7 mouse cellular contexts compared by ENCODE assay signal in genomic region chr11:49793619-49794341, GRCm38 (mm10). TPM values are rescaled to one million over a fixed set of nuclear protein-coding genes. Genes with fewer than 3 reads are reported as not detected.
DNase-seq lines count a peak whose midpoint lies in the region; ATAC-seq and TF ChIP-seq lines count a peak whose summit lies in the region.

Gene Gfpt2, plus strand, starts transcription at chr11:49794178.

- no peaks in the 10 kb centered on the region for H3K36me3 ChIP-seq in embryonic facial prominence, embryonic 15.5 days
- no peaks in the 10 kb centered on the region for H3K36me3 ChIP-seq in kidney, adult 2 months (ENCODE audit: control insufficient read depth, insufficient read depth, low read length)
- no peaks in the 10 kb centered on the region for H3K36me3 ChIP-seq in limb, embryonic 11.5 days (ENCODE audit: control insufficient read depth, insufficient read depth, low read length)
- no peaks in the 10 kb centered on the region for H3K36me3 ChIP-seq in midbrain, embryonic 13.5 days
- H3K36me3 ChIP-seq in stomach, embryonic 15.5 days = no peaks in the 10 kb centered on the region

- H3K27me3 ChIP-seq in embryonic facial prominence, embryonic 15.5 days = no peaks in the 10 kb centered on the region
- H3K27me3 ChIP-seq in kidney, adult 2 months (replicated peaks; ENCODE audit: control insufficient read depth, insufficient read depth, low read length) = no peaks in the 10 kb centered on the region
- H3K27me3 ChIP-seq in limb, embryonic 11.5 days (ENCODE audit: control insufficient read depth, insufficient read depth, low read length) = no peaks in the 10 kb centered on the region
- peaks cover 23% of the 10 kb centered on the region for H3K27me3 ChIP-seq in midbrain, embryonic 13.5 days
- H3K27me3 ChIP-seq in stomach, embryonic 15.5 days (replicated peaks) = no peaks in the 10 kb centered on the region

- H3K9ac ChIP-seq in embryonic facial prominence, embryonic 15.5 days = peak within 1 kb of the TSS; percentile 57
- peak within 1 kb of the TSS; percentile 67 for H3K9ac ChIP-seq in limb, embryonic 11.5 days (ENCODE audit: low read length)
- H3K9ac ChIP-seq in midbrain, embryonic 13.5 days (replicated peaks) = peak within 1 kb of the TSS; percentile 68
- peak within 1 kb of the TSS; percentile 19; the same call in 1 of the 2 replicates for H3K9ac ChIP-seq in stomach, embryonic 15.5 days

- peak; percentile 96 for ATAC-seq in embryonic facial prominence, embryonic 15.5 days (ENCODE audit: insufficient number of reproducible peaks, low FRiP score, low TSS enrichment, low read depth)
- ATAC-seq in limb, embryonic 11.5 days (ENCODE audit: insufficient number of reproducible peaks, low FRiP score, low TSS enrichment, low read depth) = peak; percentile 97
- ATAC-seq in midbrain, embryonic 13.5 days = peak; percentile 98
- ATAC-seq in stomach, embryonic 15.5 days (ENCODE audit: insufficient read depth, low FRiP score, low read depth) = peak; percentile 93

- peak within 1 kb of the TSS; percentile 78 for H3K27ac ChIP-seq in embryonic facial prominence, embryonic 15.5 days (replicated peaks)
- H3K27ac ChIP-seq in kidney, adult 2 months (ENCODE audit: insufficient read depth, low read depth, low read length) = no peak within 1 kb of the TSS
- peak within 1 kb of the TSS; percentile 66 for H3K27ac ChIP-seq in limb, embryonic 11.5 days (replicated peaks; ENCODE audit: low read depth, low read length)
- no peak within 1 kb of the TSS for H3K27ac ChIP-seq in midbrain, embryonic 13.5 days
- no peak within 1 kb of the TSS for H3K27ac ChIP-seq in stomach, embryonic 15.5 days

- no peak for TF ChIP-seq CTCF in brain, embryonic 14.5 days (IDR thresholded peaks at IDR 0.05; ENCODE audit: borderline replicate concordance, extremely low read depth, insufficient read depth, insufficient read length)
- TF ChIP-seq CTCF in kidney, adult 2 months (conservative IDR thresholded peaks at IDR 0.05; ENCODE audit: insufficient read depth, insufficient read length, low read depth, low read length) = no peak

- WGBS in embryonic facial prominence, embryonic 15.5 days = 1% methylated on average over 25 of the region's 25 CpGs
- WGBS in kidney, adult 2 months = 2% methylated on average over 25 of the region's 25 CpGs
- under 1% methylated on average over 25 of the region's 25 CpGs for WGBS in limb, embryonic 11.5 days
- 1% methylated on average over 25 of the region's 25 CpGs for WGBS in midbrain, embryonic 13.5 days
- under 1% methylated on average over 25 of the region's 25 CpGs for WGBS in stomach, embryonic 15.5 days

- no peaks in the 10 kb centered on the region for H3K9me3 ChIP-seq in embryonic facial prominence, embryonic 15.5 days (replicated peaks)
- H3K9me3 ChIP-seq in limb, embryonic 11.5 days (ENCODE audit: control insufficient read depth, low read length) = no peaks in the 10 kb centered on the region
- H3K9me3 ChIP-seq in midbrain, embryonic 13.5 days = no peaks in the 10 kb centered on the region
- no peaks in the 10 kb centered on the region for H3K9me3 ChIP-seq in stomach, embryonic 15.5 days

- peak; percentile 78; the same call in 1 of the 2 replicates for TF ChIP-seq POLR2A in brain, embryonic 14.5 days (IDR thresholded peaks at IDR 0.05; ENCODE audit: borderline replicate concordance, extremely low read depth, insufficient read depth, insufficient read length, poor library complexity, severe bottlenecking)
- no peak for TF ChIP-seq POLR2A in kidney, adult 2 months (IDR thresholded peaks at IDR 0.05; ENCODE audit: low read depth, low read length)

- H3K4me2 ChIP-seq in embryonic facial prominence, embryonic 15.5 days (replicated peaks) = peak within 1 kb of the TSS; percentile 94
- peak within 1 kb of the TSS; percentile 84 for H3K4me2 ChIP-seq in limb, embryonic 11.5 days (ENCODE audit: low read depth, severe bottlenecking)
- peak within 1 kb of the TSS; percentile 93 for H3K4me2 ChIP-seq in midbrain, embryonic 13.5 days (replicated peaks)
- H3K4me2 ChIP-seq in stomach, embryonic 15.5 days = peak within 1 kb of the TSS; percentile 81

- peak within 1 kb of the TSS; percentile 61 for H3K4me3 ChIP-seq in embryonic facial prominence, embryonic 15.5 days (replicated peaks)
- H3K4me3 ChIP-seq in kidney, adult 2 months (ENCODE audit: insufficient read depth, low read depth, low read length) = peak within 1 kb of the TSS; percentile 43
- peak within 1 kb of the TSS; percentile 66 for H3K4me3 ChIP-seq in limb, embryonic 11.5 days (ENCODE audit: low read depth, low read length)
- peak within 1 kb of the TSS; percentile 59 for H3K4me3 ChIP-seq in midbrain, embryonic 13.5 days (replicated peaks)
- H3K4me3 ChIP-seq in stomach, embryonic 15.5 days (replicated peaks) = peak within 1 kb of the TSS; percentile 49

- peak; percentile 95 for DNase-seq in brain, embryonic 14.5 days (ENCODE audit: low read depth)
- peak; percentile 78 for DNase-seq in heart, adult 8-10 months (ENCODE audit: low spot score)
- peak; percentile 75 for DNase-seq in kidney, adult 2 months
- peak; percentile 96 for DNase-seq in limb, embryonic 11.5 days (ENCODE audit: low spot score)

- peaks cover 14% of the 10 kb centered on the region for H3K4me1 ChIP-seq in embryonic facial prominence, embryonic 15.5 days
- H3K4me1 ChIP-seq in kidney, adult 2 months (ENCODE audit: control insufficient read depth, insufficient read depth, low read length) = no peaks in the 10 kb centered on the region
- H3K4me1 ChIP-seq in limb, embryonic 11.5 days (ENCODE audit: control insufficient read depth, insufficient read depth, low read length) = no peaks in the 10 kb centered on the region
- H3K4me1 ChIP-seq in midbrain, embryonic 13.5 days (replicated peaks) = peaks cover 15% of the 10 kb centered on the region
- H3K4me1 ChIP-seq in stomach, embryonic 15.5 days = peaks cover 8% of the 10 kb centered on the region; the same call in 1 of the 2 replicates

RNA-seq across cellular contexts. Expression of gene Gfpt2, which starts in this region (rescaled TPM):
- 5.5 and 6.7 TPM in 2 replicates for polyA plus RNA-seq in brain, embryonic 14.5 days (2012; rRNA removed)
- 23.8 and 23.9 TPM in 2 replicates for polyA plus RNA-seq in embryonic facial prominence, embryonic 15.5 days (2015; fragmentation: Nextera tagmentation; extraction: Ambion mirVana)
- total RNA-seq in heart, adult 8-10 months (2022) = 10 to 100 TPM in 1 of 4 experiments, 1 to 10 TPM in 3; 6.6 to 12.9 (median 8.8) TPM
- 7.1 and 7.9 TPM in 2 replicates for polyA plus RNA-seq in kidney, adult 2 months (2012; rRNA removed)
- 36.3 and 37.2 TPM in 2 replicates for polyA plus RNA-seq in limb, embryonic 11.5 days (2014; fragmentation: Nextera tagmentation; extraction: Ambion mirVana)
- 3.9 and 4.6 TPM in 2 replicates for polyA plus RNA-seq in midbrain, embryonic 13.5 days (2015; fragmentation: Nextera tagmentation; extraction: Ambion mirVana)
- polyA plus RNA-seq in stomach, embryonic 15.5 days (2015; fragmentation: Nextera tagmentation; extraction: Ambion mirVana) = 8.1 and 8.7 TPM in 2 replicates

Comparison
In these comparisons a context has a peak if more than half of its experiments do, and no peak if none do; other contexts are left out.
1. H3K27ac ChIP-seq: peak in embryonic facial prominence, embryonic 15.5 days (single experiment) and limb, embryonic 11.5 days (single experiment); none in kidney, adult 2 months (single experiment), midbrain, embryonic 13.5 days (single experiment) and stomach, embryonic 15.5 days (single experiment).
2. Peak in every context shown above with its lines, with median percentiles within 50 percentile points of each other: DNase-seq, ATAC-seq, H3K4me2 ChIP-seq, H3K4me3 ChIP-seq and H3K9ac ChIP-seq.